Mouse (Mus musculus): ENCODE data around the gene Arpc5l.

DNA sequence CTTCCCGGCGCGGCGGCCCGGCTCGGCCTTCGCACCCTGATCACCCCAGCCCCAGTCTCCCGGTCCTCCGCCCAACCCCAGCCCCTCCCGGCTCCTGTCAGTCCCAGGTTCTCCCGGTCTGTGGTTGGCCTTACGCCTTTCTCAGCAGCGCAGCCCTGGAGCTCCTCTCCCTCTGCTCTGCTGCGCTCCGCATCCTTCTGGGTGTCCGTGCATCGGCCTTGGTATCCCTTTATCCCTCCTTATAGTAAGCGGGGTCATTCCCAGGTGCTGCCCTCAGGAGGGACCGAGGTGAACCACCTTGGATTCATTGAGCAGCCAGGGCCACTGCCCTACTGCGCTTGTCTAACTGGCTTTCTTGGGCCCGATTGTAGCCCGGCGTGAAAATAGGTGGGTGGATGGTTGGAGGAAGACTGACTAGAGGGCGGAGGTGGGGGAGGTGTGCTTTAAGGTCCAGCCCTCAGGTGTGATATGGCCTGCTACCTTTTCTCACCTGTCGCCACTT is 3.3 kb downstream of the Arpc5l start:
- TF ChIP-seq CTCF (IDR thresholded peaks at IDR 0.05; ENCODE audit: insufficient read depth, low read depth, low read length) (no peak), POLR2A (IDR thresholded peaks at IDR 0.05; ENCODE audit: insufficient read depth, low read depth, low read length) (no peak)
